Mouse (Mus musculus) CH12.LX (cell line): ENCODE measurements around the gene Gm45213.

Experiments used
- CTCF ChIP-seq, 2 experiments: IDR thresholded peaks in 1 of 2; conservative IDR thresholded peaks in 1 of 2; 2 replicates each; pipeline ENCODE4 v1.5.1; 2011 to 2012; ENCODE audit warnings: low read depth in 2 of 2, low read length in 2 of 2, improper control_type of control experiment in 1 of 2, inconsistent platforms in 1 of 2, mild to moderate bottlenecking in 1 of 2, moderate library complexity in 1 of 2
- ETS1 ChIP-seq: conservative IDR thresholded peaks from 2 replicates; pipeline ENCODE4 v1.6.1; 2012; ENCODE audit warnings: low read depth, mild to moderate bottlenecking, inconsistent platforms, low read length, improper control_type of control experiment, moderate library complexity
- MAFK ChIP-seq: IDR thresholded peaks from 2 replicates; pipeline ENCODE4 v1.6.1; 2011; ENCODE audit warnings: low read length, improper control_type of control experiment; ENCODE audit not compliant: insufficient replicate concordance
- MYC ChIP-seq: IDR thresholded peaks from 2 replicates; pipeline ENCODE4 v1.6.1; 2011; ENCODE audit warnings: low read depth, mild to moderate bottlenecking, improper control_type of control experiment, low read length
- POLR2A ChIP-seq: IDR thresholded peaks from 2 replicates; pipeline ENCODE4 v1.6.1; 2011; ENCODE audit warnings: low read depth, mild to moderate bottlenecking, improper control_type of control experiment, low read length
- RAD21 ChIP-seq: IDR thresholded peaks from 2 replicates; pipeline ENCODE4 v1.6.1; 2011; ENCODE audit warnings: low read depth, mild to moderate bottlenecking, low read length, improper control_type of control experiment, moderate library complexity
- RCOR1 ChIP-seq: conservative IDR thresholded peaks from 2 replicates; pipeline ENCODE4 v1.6.1; 2012; ENCODE audit warnings: low read depth, mild to moderate bottlenecking, inconsistent platforms, low read length, improper control_type of control experiment
- USF1 ChIP-seq: IDR thresholded peaks from 2 replicates; pipeline ENCODE4 v1.6.1; 2014; ENCODE audit warnings: low read depth, mild to moderate bottlenecking, inconsistent platforms, low read length, improper control_type of control experiment
- USF2 ChIP-seq: conservative IDR thresholded peaks from 2 replicates; pipeline ENCODE4 v1.6.1; 2011; ENCODE audit warnings: low read depth, low read length, improper control_type of control experiment

DNA sequence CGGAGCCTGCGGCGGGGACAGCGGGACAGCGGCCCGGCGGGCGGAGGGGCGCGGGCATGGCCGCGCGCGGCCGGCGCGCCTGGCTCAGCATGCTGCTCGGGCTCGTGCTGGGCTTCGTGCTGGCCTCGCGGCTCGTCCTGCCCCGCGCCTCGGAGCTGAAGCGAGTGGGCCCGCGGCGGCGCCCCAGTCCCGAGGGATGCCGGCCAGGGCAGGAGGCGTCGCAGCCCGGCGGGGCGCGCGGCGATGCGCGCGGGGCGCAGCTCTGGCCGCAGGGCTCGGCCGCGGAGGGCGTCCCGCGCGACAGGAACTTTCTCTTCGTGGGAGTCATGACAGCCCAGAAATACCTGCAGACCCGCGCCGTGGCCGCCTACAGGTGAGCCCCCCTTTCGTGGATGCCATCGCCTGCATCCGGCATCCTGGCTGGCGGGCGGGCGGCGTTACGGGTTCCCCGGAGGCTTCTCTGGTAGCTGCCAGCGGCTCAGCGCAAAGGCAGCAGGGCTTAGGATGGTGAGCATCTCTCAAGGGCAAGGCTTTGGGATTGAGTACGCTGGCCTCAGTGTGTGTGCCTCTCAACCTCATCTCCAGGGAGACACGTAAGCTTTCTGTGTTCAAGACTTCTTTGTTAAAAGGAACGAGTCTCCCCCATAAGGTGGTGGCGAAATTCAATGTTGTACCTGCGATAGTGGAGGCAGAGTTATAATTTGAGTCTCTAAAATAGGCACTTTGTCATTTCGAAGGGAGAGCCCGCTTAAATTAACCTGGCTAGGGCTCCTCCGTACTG lies 66.6 kb downstream of the Gm45213 start:
- TF ChIP-seq POLR2A (no peak), ETS1 (no peak), USF1 (no peak), MAFK (no peak), RCOR1 (no peak), RAD21 (no peak), CTCF (conservative IDR thresholded peaks at IDR 0.05 in 1 of 2, IDR thresholded peaks at IDR 0.05 in 1 of 2; ENCODE audit: low read depth in 2 of 2, low read length in 2 of 2) (no peak), MYC (no peak), USF2 (no peak)
